Mouse (Mus musculus): ENCODE measurements at regions not wholly inside any gene's neighbourhood (a gene's known extent, or its start where the extent isn't known, plus 50 kb on each side); places are given as distances from the start of the nearest gene placed in this dataset.

- TF ChIP-seq POLR2A (IDR thresholded peaks at IDR 0.05; ENCODE audit: low read depth, low read length) (no peak), CTCF (IDR thresholded peaks at IDR 0.05; ENCODE audit: extremely low read depth, insufficient read depth, insufficient read length, insufficient replicate concordance) (no peak)
Observed at GRCm38 (mm10) chr3:60804711-60805293, 197.8 kb upstream of the P2ry1 start.
